8 mouse cellular contexts compared by ENCODE assay signal in the genomic region with DNA sequence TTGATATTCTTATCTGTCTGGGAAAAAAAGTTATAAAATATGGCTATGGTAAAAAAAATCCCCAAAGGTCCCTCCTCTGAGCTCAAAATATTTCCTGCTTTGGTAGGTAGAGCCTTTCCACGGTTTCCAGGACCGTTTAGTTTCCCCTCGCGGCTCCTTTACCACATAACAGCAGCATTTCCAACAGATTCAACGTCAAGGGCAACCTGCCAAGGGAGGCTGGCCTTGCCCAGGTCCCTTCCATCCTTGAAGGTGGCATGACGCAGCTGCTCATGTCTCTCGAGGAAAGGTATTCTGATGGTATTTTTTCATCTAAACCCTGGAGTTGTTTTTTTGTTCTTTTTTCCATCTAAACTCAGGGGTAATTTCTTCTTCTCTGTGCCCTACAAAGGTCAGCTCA.
A peak's percentile ranks its signal among the peaks of the same experiment; 100 is the strongest.
DNase-seq lines count a peak whose midpoint lies in the region; ATAC-seq lines count a peak whose summit lies in the region.

No protein-coding gene starts in this region.

- H3K9ac ChIP-seq in hindbrain, embryonic 14.5 days, result peak overlapping the region; percentile 39; the same call in 1 of the 2 replicates
- no peak overlapping the region for H3K9ac ChIP-seq in liver, embryonic 11.5 days (ENCODE audit: low read depth, low read length)
- 0 out of 2 replicates have a peak overlapping the region, but pooled peaks have one; percentile 53 for H3K9ac ChIP-seq in neural tube, embryonic 13.5 days

- H3K27me3 ChIP-seq in hindbrain, embryonic 14.5 days (ENCODE audit: control insufficient read depth, insufficient read depth, low read length), result no peaks in the 10 kb centered on the region
- H3K27me3 ChIP-seq in liver, embryonic 11.5 days (replicated peaks; ENCODE audit: control insufficient read depth, insufficient read depth, low read length), result no peaks in the 10 kb centered on the region
- no peaks in the 10 kb centered on the region for H3K27me3 ChIP-seq in neural tube, embryonic 13.5 days

- H3K36me3 ChIP-seq in hindbrain, embryonic 14.5 days (replicated peaks; ENCODE audit: control insufficient read depth, insufficient read depth), result no peaks in the 10 kb centered on the region
- no peaks in the 10 kb centered on the region for H3K36me3 ChIP-seq in liver, embryonic 11.5 days (ENCODE audit: control insufficient read depth, insufficient read depth, low read length)
- no peaks in the 10 kb centered on the region for H3K36me3 ChIP-seq in neural tube, embryonic 13.5 days

- H3K4me1 ChIP-seq in hindbrain, embryonic 14.5 days (replicated peaks; ENCODE audit: control insufficient read depth, insufficient read depth, low read length), result no peaks in the 10 kb centered on the region; the same call in 1 of the 2 replicates
- no peaks in the 10 kb centered on the region for H3K4me1 ChIP-seq in liver, embryonic 11.5 days (replicated peaks; ENCODE audit: control insufficient read depth, insufficient read depth, low read length)
- peaks cover 17% of the 10 kb centered on the region for H3K4me1 ChIP-seq in neural tube, embryonic 13.5 days (replicated peaks)

- DNase-seq in heart, adult 11 months, result peak; percentile 88
- DNase-seq in heart, adult 9 months (ENCODE audit: low spot score in 2 of 2), result no peak
- no peak for DNase-seq in hindbrain, embryonic 14.5 days (ENCODE audit: low spot score)
- DNase-seq in liver, embryonic 11.5 days (ENCODE audit: low spot score), result no peak
- no peak for DNase-seq in retina, postnatal 1 day
- no peak for DNase-seq in layer of hippocampus, adult 9-11 months

- H3K27ac ChIP-seq in hindbrain, embryonic 14.5 days, result peak overlapping the region; percentile 63
- peak overlapping the region; percentile 60 for H3K27ac ChIP-seq in liver, embryonic 11.5 days (ENCODE audit: low read depth, low read length)
- peak overlapping the region; percentile 52; the same call in 1 of the 2 replicates for H3K27ac ChIP-seq in neural tube, embryonic 13.5 days (replicated peaks)

- H3K4me2 ChIP-seq in hindbrain, embryonic 14.5 days (replicated peaks), result peak overlapping the region; percentile 55
- H3K4me2 ChIP-seq in liver, embryonic 11.5 days, result peak overlapping the region; percentile 59
- H3K4me2 ChIP-seq in neural tube, embryonic 13.5 days, result peak overlapping the region; percentile 52

- H3K9me3 ChIP-seq in hindbrain, embryonic 14.5 days (ENCODE audit: control insufficient read depth, low read length), result no peaks in the 10 kb centered on the region
- no peaks in the 10 kb centered on the region for H3K9me3 ChIP-seq in liver, embryonic 11.5 days (ENCODE audit: control insufficient read depth, low read length)
- H3K9me3 ChIP-seq in neural tube, embryonic 13.5 days, result 0 out of 2 replicates have a peak, but pooled peaks cover 2% of the 10 kb centered on the region

- 0 out of 2 replicates have a peak overlapping the region, but pooled peaks have one; percentile 16 for H3K4me3 ChIP-seq in hindbrain, embryonic 14.5 days (replicated peaks; ENCODE audit: low read length)
- H3K4me3 ChIP-seq in liver, embryonic 11.5 days (ENCODE audit: low read depth, low read length), result no peak overlapping the region
- no peak overlapping the region for H3K4me3 ChIP-seq in neural tube, embryonic 13.5 days

- peak; percentile 39; the same call in 1 of the 2 replicates for ATAC-seq in common myeloid progenitor, adult 5-6 weeks (replicated peaks; ENCODE audit: low read depth, poor library complexity, severe bottlenecking)
- ATAC-seq in hindbrain, embryonic 14.5 days (ENCODE audit: low FRiP score), result no peak
- ATAC-seq in liver, embryonic 11.5 days (replicated peaks; ENCODE audit: low FRiP score), result no peak
- ATAC-seq in neural tube, embryonic 13.5 days (ENCODE audit: low read depth), result no peak

- WGBS in hindbrain, embryonic 14.5 days, result 56% methylated on average over 7 of the region's 7 CpGs
- 54% methylated on average over 7 of the region's 7 CpGs for WGBS in liver, embryonic 11.5 days
- 45% methylated on average over 7 of the region's 7 CpGs for WGBS in neural tube, embryonic 13.5 days
